ENCODE assay signal across 10 mouse cellular contexts in genomic region chr10:26556246-26556645, GRCm38 (mm10).
"Had no signal": no experiment of that assay in that cellular context is flagged by ENCODE, and none has a peak within 500 bp of the region (broad histone marks: within the 10 kb centered on the region; RNA-seq: fewer than 3 reads in every experiment).

No protein-coding gene starts in this region.

- DNase-seq: kidney, adult 18-20 months; kidney, postnatal 14 days; lung, adult 18-20 months; thymus, adult 2 months; thymus, postnatal 25 days had no signal

- H3K9ac ChIP-seq: liver, embryonic 14.5 days; midbrain, embryonic 12.5 days; stomach, embryonic 15.5 days had no signal

- H3K4me1 ChIP-seq: midbrain, embryonic 12.5 days; stomach, embryonic 15.5 days had no signal

- H3K36me3 ChIP-seq: midbrain, embryonic 12.5 days; stomach, embryonic 15.5 days had no signal

- H3K4me3 ChIP-seq: left cerebral cortex, adult 2 months; midbrain, embryonic 12.5 days; stomach, embryonic 15.5 days had no signal

- H3K4me2 ChIP-seq: midbrain, embryonic 12.5 days; stomach, embryonic 15.5 days had no signal

- H3K27me3 ChIP-seq: midbrain, embryonic 12.5 days; stomach, embryonic 15.5 days had no signal

- H3K27ac ChIP-seq: left cerebral cortex, adult 2 months; liver, embryonic 14.5 days; midbrain, embryonic 12.5 days; stomach, embryonic 15.5 days had no signal

- ATAC-seq: midbrain, embryonic 16.5 days had no signal

- H3K9me3 ChIP-seq: midbrain, embryonic 12.5 days; stomach, embryonic 15.5 days had no signal
